Mouse (Mus musculus) kidney, postnatal 10 days (tissue): ENCODE measurements at regions not wholly inside any gene's neighbourhood (a gene's known extent, or its start where the extent isn't known, plus 50 kb on each side); places are given as distances from the start of the nearest gene placed in this dataset.

Experiments used
- DNase-seq: peaks from one replicate; pipeline ENCODE4 v3.0.0; 2021; ENCODE audit warnings: mixed read lengths

GRCm38 (mm10) chr13:30042689-30043320, 56.9 kb upstream of the E2f3 start:
- DNase-seq = no peak

GRCm38 (mm10) chr13:30041501-30042295, 55.8 kb upstream of the E2f3 start:
- no peak for DNase-seq

- no peak for DNase-seq
These were observed 54.4 kb upstream of the E2f3 start for GRCm38 (mm10) chr13:30040288-30040687.

- no peak for DNase-seq
These were observed 53.9 kb upstream of the E2f3 start for GRCm38 (mm10) chr13:30039791-30040190.

- DNase-seq = no peak
These were observed 50.7 kb upstream of the E2f3 start for GRCm38 (mm10) chr13:30036561-30036960.

GRCm38 (mm10) chr13:30036071-30036470, 50.2 kb upstream of the E2f3 start:
- DNase-seq = no peak
